Comparison of ENCODE assay signal across 9 mouse cellular contexts in the genomic region with DNA sequence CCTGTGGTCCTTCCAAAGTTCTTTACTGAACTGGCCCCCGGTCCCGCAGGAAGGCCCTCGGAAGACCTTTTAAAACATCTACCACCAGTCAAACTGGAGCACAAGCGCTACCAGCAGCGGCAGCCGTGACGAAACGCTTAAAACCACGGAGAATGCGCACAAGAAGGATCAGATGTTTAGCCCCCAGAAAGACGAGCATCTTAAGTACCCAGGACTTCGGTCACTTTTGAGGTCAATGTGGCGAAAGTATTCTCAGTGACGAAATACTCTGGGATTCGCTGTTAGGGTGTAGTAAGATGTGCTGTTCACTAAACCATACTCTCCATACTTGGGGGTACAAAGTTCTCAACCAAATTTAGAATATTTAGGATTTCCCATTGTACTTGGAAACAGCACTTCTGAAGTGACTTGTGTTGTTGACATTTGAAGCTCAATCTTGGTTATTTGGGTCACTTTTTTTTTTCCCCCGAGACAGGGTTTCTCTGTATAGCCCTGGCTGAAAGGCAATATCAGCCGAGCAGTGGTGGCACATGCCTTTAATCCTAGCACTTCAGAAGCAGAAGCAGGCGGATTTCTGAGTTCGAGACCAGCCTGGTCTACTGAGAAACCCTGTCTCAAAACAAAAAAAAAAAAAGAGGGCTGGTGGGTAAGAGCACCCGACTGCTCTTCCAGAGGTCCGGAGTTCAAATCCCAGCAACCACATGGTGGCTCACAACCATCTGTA. TPM values are rescaled to one million over a fixed set of nuclear protein-coding genes. Genes with fewer than 3 reads are reported as not detected.
DNase-seq lines count a peak whose midpoint lies in the region; ATAC-seq lines count a peak whose summit lies in the region.
"Had no signal": no experiment of that assay in that cellular context is flagged by ENCODE, and none has a peak within 500 bp of the region (broad histone marks: within the 10 kb centered on the region; RNA-seq: fewer than 3 reads in every experiment).

No protein-coding gene starts in this region.

- 14% methylated on average over 21 of the region's 21 CpGs for WGBS in heart, embryonic 12.5 days
- WGBS in hindbrain, embryonic 11.5 days: 17% methylated on average over 21 of the region's 21 CpGs

- H3K27me3 ChIP-seq in heart, embryonic 12.5 days (replicated peaks): no peaks in the 10 kb centered on the region
- H3K27me3 ChIP-seq in hindbrain, embryonic 11.5 days (ENCODE audit: control insufficient read depth, insufficient read depth, low read length): no peaks in the 10 kb centered on the region
- H3K27me3 ChIP-seq: Patski had no signal

- peak overlapping the region; percentile 97 for H3K9ac ChIP-seq in heart, embryonic 12.5 days
- peak overlapping the region; percentile 86 for H3K9ac ChIP-seq in hindbrain, embryonic 11.5 days (ENCODE audit: low read depth, low read length)

- no peaks in the 10 kb centered on the region for H3K36me3 ChIP-seq in heart, embryonic 12.5 days
- no peaks in the 10 kb centered on the region for H3K36me3 ChIP-seq in hindbrain, embryonic 11.5 days (ENCODE audit: control insufficient read depth, insufficient read depth, low read length)

- no peak for DNase-seq in heart, postnatal 25 days (ENCODE audit: low spot score)
- no peak for DNase-seq in hindbrain, embryonic 11.5 days (ENCODE audit: low spot score)
- no peak for DNase-seq in ovary, adult 18-20 months (ENCODE audit: low spot score)
- DNase-seq in adrenal gland, postnatal 25 days: no peak
- no peak for DNase-seq in urinary bladder, postnatal 14 days (ENCODE audit: low spot score)

- H3K4me1 ChIP-seq in heart, embryonic 12.5 days (replicated peaks): peaks cover 3% of the 10 kb centered on the region
- no peaks in the 10 kb centered on the region for H3K4me1 ChIP-seq in hindbrain, embryonic 11.5 days (replicated peaks; ENCODE audit: control insufficient read depth, insufficient read depth, low read length)

- intact Hi-C loops in heart, postnatal 25 days (cut with DNase I): no loop called here

- H3K4me3 ChIP-seq in heart, embryonic 12.5 days: peak overlapping the region; percentile 99
- peak overlapping the region; percentile 88 for H3K4me3 ChIP-seq in hindbrain, embryonic 11.5 days (ENCODE audit: low read depth, low read length)

- peak overlapping the region; percentile 76; the same call in 1 of the 2 replicates for H3K27ac ChIP-seq in heart, embryonic 12.5 days (ENCODE audit: poor library complexity, severe bottlenecking)
- H3K27ac ChIP-seq in hindbrain, embryonic 11.5 days (ENCODE audit: low read depth, low read length): peak overlapping the region; percentile 11; the same call in 1 of the 2 replicates

- peak overlapping the region; percentile 72 for H3K4me2 ChIP-seq in heart, embryonic 12.5 days
- H3K4me2 ChIP-seq in hindbrain, embryonic 11.5 days (replicated peaks; ENCODE audit: low read depth, low read length): peak overlapping the region; percentile 66

- H3K9me3 ChIP-seq in heart, embryonic 12.5 days (replicated peaks): no peaks in the 10 kb centered on the region
- no peaks in the 10 kb centered on the region for H3K9me3 ChIP-seq in hindbrain, embryonic 11.5 days (ENCODE audit: control insufficient read depth, low read length)

- no peak for ATAC-seq in heart, embryonic 12.5 days (ENCODE audit: insufficient number of reproducible peaks, low FRiP score)
- peak; percentile 53 for ATAC-seq in activated CD4-positive, CD25-positive, alpha-beta regulatory T cell, adult 4 months
- ATAC-seq in hindbrain, embryonic 11.5 days (ENCODE audit: low FRiP score): peak; percentile 13; the same call in 1 of the 2 replicates
- ATAC-seq in megakaryocyte-erythroid progenitor cell, adult 5-6 weeks (replicated peaks; ENCODE audit: low FRiP score, low TSS enrichment, poor library complexity, severe bottlenecking): peak; percentile 57

RNA-seq across cellular contexts. Expression of gene Homez, which starts 6.3 kb away (rescaled TPM):
- 7.4 and 10.4 TPM in 2 replicates for polyA plus RNA-seq in heart, embryonic 12.5 days (2016; fragmentation: Nextera tagmentation; extraction: Ambion mirVana)
- total RNA-seq in heart, postnatal 25 days (2021): 1 to 10 TPM; 4.7 to 7.3 TPM
- polyA plus RNA-seq in activated CD4-positive, CD25-positive, alpha-beta regulatory T cell, adult 4 months (2017; shearing (Covaris generic)): 1 to 10 TPM; 5.1 to 8.0 TPM
- 11.0 and 14.2 TPM in 2 replicates for polyA plus RNA-seq in hindbrain, embryonic 11.5 days (2014; fragmentation: Nextera tagmentation; extraction: Ambion mirVana)
- 1.2 and 16.1 TPM in 2 replicates for total RNA-seq in megakaryocyte-erythroid progenitor cell, adult 5-6 weeks (2014; fragmentation: Nextera tagmentation)
- total RNA-seq in megakaryocyte-erythroid progenitor cell, adult 5-6 weeks (2017): 1.5 and 6.1 TPM in 2 replicates
- 14.8 and 19.0 TPM in 2 replicates for total RNA-seq in adrenal gland, postnatal 25 days (2021)

RNA-seq across cellular contexts. Expression of gene Ppp1r3e, which starts 12.9 kb away (rescaled TPM):
- 0.62 and 0.79 TPM in 2 replicates for polyA plus RNA-seq in heart, embryonic 12.5 days (2016; fragmentation: Nextera tagmentation; extraction: Ambion mirVana)
- total RNA-seq in heart, postnatal 25 days (2021): 1 to 10 TPM; 3.0 to 3.6 TPM
- polyA plus RNA-seq in activated CD4-positive, CD25-positive, alpha-beta regulatory T cell, adult 4 months (2017; shearing (Covaris generic)): under 1 TPM in 1 of 2 experiments, not detected in 1; 0.93 TPM
- polyA plus RNA-seq in hindbrain, embryonic 11.5 days (2014; fragmentation: Nextera tagmentation; extraction: Ambion mirVana): 1.0 and 1.3 TPM in 2 replicates
- total RNA-seq in megakaryocyte-erythroid progenitor cell, adult 5-6 weeks (2014; fragmentation: Nextera tagmentation): 15.9 and 16.7 TPM in 2 replicates
- total RNA-seq in megakaryocyte-erythroid progenitor cell, adult 5-6 weeks (2017): 1.6 and 2.5 TPM in 2 replicates
- total RNA-seq in adrenal gland, postnatal 25 days (2021): 19.3 and 23.8 TPM in 2 replicates

RNA-seq across cellular contexts. Expression of gene Bcl2l2, which starts 18.7 kb away (rescaled TPM):
- 2.3 and 2.4 TPM in 2 replicates for polyA plus RNA-seq in heart, embryonic 12.5 days (2016; fragmentation: Nextera tagmentation; extraction: Ambion mirVana)
- total RNA-seq in heart, postnatal 25 days (2021): 10 to 100 TPM; 39.7 to 40.3 TPM
- 1 to 10 TPM; 1.5 to 2.4 TPM for polyA plus RNA-seq in activated CD4-positive, CD25-positive, alpha-beta regulatory T cell, adult 4 months (2017; shearing (Covaris generic))
- 3.2 and 4.3 TPM in 2 replicates for polyA plus RNA-seq in hindbrain, embryonic 11.5 days (2014; fragmentation: Nextera tagmentation; extraction: Ambion mirVana)
- total RNA-seq in megakaryocyte-erythroid progenitor cell, adult 5-6 weeks (2014; fragmentation: Nextera tagmentation): 7.3 and 9.4 TPM in 2 replicates
- 3.3 and 7.5 TPM in 2 replicates for total RNA-seq in megakaryocyte-erythroid progenitor cell, adult 5-6 weeks (2017)
- total RNA-seq in adrenal gland, postnatal 25 days (2021): 50.0 and 62.2 TPM in 2 replicates

RNA-seq across cellular contexts. Expression of gene Gm20521, which starts 18.8 kb away (rescaled TPM):
- polyA plus RNA-seq in heart, embryonic 12.5 days (2016; fragmentation: Nextera tagmentation; extraction: Ambion mirVana): not detected in 2 replicates
- 1 to 10 TPM; 4.5 to 6.8 TPM for total RNA-seq in heart, postnatal 25 days (2021)
- not detected for polyA plus RNA-seq in activated CD4-positive, CD25-positive, alpha-beta regulatory T cell, adult 4 months (2017; shearing (Covaris generic))
- polyA plus RNA-seq in hindbrain, embryonic 11.5 days (2014; fragmentation: Nextera tagmentation; extraction: Ambion mirVana): not detected in 2 replicates
- total RNA-seq in megakaryocyte-erythroid progenitor cell, adult 5-6 weeks (2014; fragmentation: Nextera tagmentation): 1.4 TPM in 1 of 2 replicates, not detected in the other
- total RNA-seq in megakaryocyte-erythroid progenitor cell, adult 5-6 weeks (2017): not detected in 2 replicates
- total RNA-seq in adrenal gland, postnatal 25 days (2021): 10.0 TPM in 1 of 2 replicates, not detected in the other

RNA-seq across cellular contexts. Expression of gene Pabpn1, which starts 27.8 kb away (rescaled TPM):
- 96.3 and 101 TPM in 2 replicates for polyA plus RNA-seq in heart, embryonic 12.5 days (2016; fragmentation: Nextera tagmentation; extraction: Ambion mirVana)
- total RNA-seq in heart, postnatal 25 days (2021): 10 to 100 TPM; 50.7 to 55.6 TPM
- polyA plus RNA-seq in activated CD4-positive, CD25-positive, alpha-beta regulatory T cell, adult 4 months (2017; shearing (Covaris generic)): 10 to 100 TPM; 22.8 to 30.8 TPM
- polyA plus RNA-seq in hindbrain, embryonic 11.5 days (2014; fragmentation: Nextera tagmentation; extraction: Ambion mirVana): 168 and 173 TPM in 2 replicates
- total RNA-seq in megakaryocyte-erythroid progenitor cell, adult 5-6 weeks (2014; fragmentation: Nextera tagmentation): 240 and 264 TPM in 2 replicates
- 332 and 476 TPM in 2 replicates for total RNA-seq in megakaryocyte-erythroid progenitor cell, adult 5-6 weeks (2017)
- 195 and 256 TPM in 2 replicates for total RNA-seq in adrenal gland, postnatal 25 days (2021)
